Mouse (Mus musculus): ENCODE data around the gene Pde4d. TPM values are rescaled to one million over a fixed set of nuclear protein-coding genes. Genes with fewer than 3 reads are reported as not detected.

Gene Pde4d
- polyA plus RNA-seq, 1 experiment from 2014 or later, result 9.8 TPM

DNA sequence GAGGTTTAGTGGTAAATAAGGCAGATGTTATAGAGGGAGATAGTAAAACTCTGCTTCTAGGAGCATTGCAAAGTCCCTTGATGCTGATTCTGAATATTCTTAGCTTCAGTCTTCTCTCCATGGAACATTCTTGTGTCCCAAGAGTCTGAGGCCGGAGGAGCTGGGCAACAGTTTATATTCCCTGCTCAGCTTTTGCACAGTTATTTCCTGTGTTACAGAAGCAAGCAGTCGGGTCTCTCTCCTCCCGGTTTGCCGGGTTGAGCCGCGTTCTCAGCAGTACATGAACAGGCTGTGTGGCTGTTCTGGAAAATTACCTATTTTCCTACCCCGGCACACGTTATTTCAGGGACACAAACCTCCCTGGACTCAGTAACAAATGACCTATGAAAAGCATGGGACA lies 48.0 kb downstream of the Pde4d start:
- no peaks in the 10 kb centered on the region for H3K9me3 ChIP-seq
- H3K27ac ChIP-seq, result no peak overlapping the region
- 88% methylated on average over 8 of the region's 8 CpGs for WGBS
- H3K4me1 ChIP-seq, result peaks cover 3% of the 10 kb centered on the region; the same call in 1 of the 2 replicates
- no peak overlapping the region for H3K4me3 ChIP-seq
- DNase-seq (ENCODE audit: extremely low spot score, low spot score), result no peak
- H3K36me3 ChIP-seq (replicated peaks), result no peaks in the 10 kb centered on the region
- H3K27me3 ChIP-seq (ENCODE audit: poor library complexity, severe bottlenecking), result no peaks in the 10 kb centered on the region

DNA sequence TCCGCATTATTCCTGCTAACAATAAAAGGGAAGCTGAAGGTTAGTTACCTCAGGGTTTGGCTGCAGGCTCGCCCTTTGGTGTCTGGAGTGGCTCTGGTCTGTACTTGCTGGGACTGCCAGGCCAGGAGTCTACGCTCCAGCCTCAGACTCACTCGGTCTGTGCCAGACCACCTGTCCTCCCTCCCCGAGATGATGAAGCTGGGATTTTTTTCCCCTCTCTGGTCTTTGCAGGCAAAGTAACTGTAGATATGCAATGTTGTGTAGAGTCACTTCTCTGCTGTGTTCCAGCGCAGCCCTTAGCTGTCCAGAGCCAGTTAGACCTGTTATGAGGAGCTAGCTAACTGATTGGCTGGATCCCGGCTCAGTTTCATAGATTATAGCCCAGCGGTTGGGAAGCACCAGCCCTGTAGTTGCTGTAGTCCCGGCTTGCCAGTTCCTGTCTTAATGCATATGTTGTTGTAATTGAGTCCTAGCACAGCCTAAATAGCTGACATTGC lies 48.5 kb downstream of the Pde4d start:
- no peak overlapping the region for H3K27ac ChIP-seq
- no peak for DNase-seq (ENCODE audit: extremely low spot score, low spot score)
- H3K36me3 ChIP-seq (replicated peaks), result no peaks in the 10 kb centered on the region
- peaks cover 3% of the 10 kb centered on the region; the same call in 1 of the 2 replicates for H3K4me1 ChIP-seq
- H3K4me3 ChIP-seq, result no peak overlapping the region
- H3K27me3 ChIP-seq (ENCODE audit: poor library complexity, severe bottlenecking), result no peaks in the 10 kb centered on the region
- WGBS, result 88% methylated on average over 9 of the region's 9 CpGs
- H3K9me3 ChIP-seq, result no peaks in the 10 kb centered on the region

- WGBS, result 75% methylated on average over 9 of the region's 9 CpGs
- no peaks in the 10 kb centered on the region for H3K9me3 ChIP-seq
- no peaks in the 10 kb centered on the region for H3K36me3 ChIP-seq (replicated peaks)
- no peak overlapping the region for H3K4me3 ChIP-seq
- no peaks in the 10 kb centered on the region for H3K27me3 ChIP-seq (ENCODE audit: poor library complexity, severe bottlenecking)
- H3K27ac ChIP-seq, result no peak overlapping the region
- peaks cover 3% of the 10 kb centered on the region; the same call in 1 of the 2 replicates for H3K4me1 ChIP-seq
- DNase-seq (ENCODE audit: extremely low spot score, low spot score), result no peak
These were observed 49.1 kb downstream of the Pde4d start for GRCm38 (mm10) chr13:108498773-108499313.

DNA sequence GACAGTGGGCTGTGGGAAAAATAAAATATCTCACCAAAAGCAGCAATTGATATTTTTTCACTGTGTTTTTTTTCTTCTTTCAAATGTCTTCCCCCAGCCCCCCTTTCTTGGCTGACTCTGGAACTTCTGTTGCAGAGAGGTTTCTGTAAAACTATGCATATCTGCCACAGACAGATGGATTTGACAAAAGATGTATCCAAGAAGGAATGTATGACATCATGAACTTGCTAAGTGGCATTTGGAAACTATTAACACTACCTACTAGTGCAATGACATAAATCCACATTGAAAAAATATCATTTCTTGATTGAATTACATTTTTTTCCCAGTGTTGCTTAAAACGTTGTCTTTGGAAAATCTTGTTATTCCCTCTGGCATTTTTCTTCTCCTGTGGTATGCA lies 51.6 kb downstream of the Pde4d start:
- Histone ChIP-seq H3K9me3 (no peaks in the 10 kb centered on the region), H3K27ac (no peak overlapping the region), H3K36me3 (replicated peaks) (no peaks in the 10 kb centered on the region), H3K4me1 (peaks cover 3% of the 10 kb centered on the region; the same call in 1 of the 2 replicates), H3K4me3 (no peak overlapping the region), H3K27me3 (ENCODE audit: poor library complexity, severe bottlenecking) (no peaks in the 10 kb centered on the region)
- 55% methylated on average over 1 of the region's 1 CpGs for WGBS
- no peak for DNase-seq (ENCODE audit: extremely low spot score, low spot score)

DNA sequence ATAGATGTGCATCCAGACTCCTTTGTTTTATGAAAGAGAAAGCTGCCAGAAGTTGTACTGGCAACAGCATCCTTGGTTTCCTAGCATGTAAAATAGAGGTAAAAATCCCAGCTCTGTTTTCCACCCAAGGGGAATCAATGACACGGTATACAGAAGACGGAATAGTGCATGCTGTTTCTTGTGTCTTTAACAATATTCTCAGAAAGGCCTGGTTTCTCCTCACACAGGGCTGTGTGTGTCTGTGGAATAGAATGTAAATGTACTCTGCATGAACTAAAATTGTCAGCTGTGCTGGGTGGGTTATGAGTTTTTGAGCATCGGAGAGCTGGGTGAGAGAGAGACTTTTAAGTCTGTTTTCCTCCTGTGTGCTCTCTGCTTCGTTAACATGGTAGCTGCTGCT lies 74.8 kb downstream of the Pde4d start:
- Histone ChIP-seq H3K9me3 (no peaks in the 10 kb centered on the region), H3K27ac (no peak overlapping the region), H3K36me3 (replicated peaks) (no peaks in the 10 kb centered on the region), H3K4me1 (peaks cover 12% of the 10 kb centered on the region), H3K27me3 (ENCODE audit: poor library complexity, severe bottlenecking) (no peaks in the 10 kb centered on the region), H3K4me3 (no peak overlapping the region)
- WGBS, result 84% methylated on average over 4 of the region's 4 CpGs
- no peak for DNase-seq (ENCODE audit: extremely low spot score, low spot score)

- 91% methylated on average over 6 of the region's 6 CpGs for WGBS
- Histone ChIP-seq H3K36me3 (replicated peaks) (no peaks in the 10 kb centered on the region), H3K4me1 (peaks cover 12% of the 10 kb centered on the region), H3K9me3 (no peaks in the 10 kb centered on the region), H3K27ac (no peak overlapping the region), H3K27me3 (ENCODE audit: poor library complexity, severe bottlenecking) (no peaks in the 10 kb centered on the region), H3K4me3 (no peak overlapping the region)
- DNase-seq (ENCODE audit: extremely low spot score, low spot score), result no peak
These were observed 75.2 kb downstream of the Pde4d start for GRCm38 (mm10) chr13:108524969-108525368.

DNA sequence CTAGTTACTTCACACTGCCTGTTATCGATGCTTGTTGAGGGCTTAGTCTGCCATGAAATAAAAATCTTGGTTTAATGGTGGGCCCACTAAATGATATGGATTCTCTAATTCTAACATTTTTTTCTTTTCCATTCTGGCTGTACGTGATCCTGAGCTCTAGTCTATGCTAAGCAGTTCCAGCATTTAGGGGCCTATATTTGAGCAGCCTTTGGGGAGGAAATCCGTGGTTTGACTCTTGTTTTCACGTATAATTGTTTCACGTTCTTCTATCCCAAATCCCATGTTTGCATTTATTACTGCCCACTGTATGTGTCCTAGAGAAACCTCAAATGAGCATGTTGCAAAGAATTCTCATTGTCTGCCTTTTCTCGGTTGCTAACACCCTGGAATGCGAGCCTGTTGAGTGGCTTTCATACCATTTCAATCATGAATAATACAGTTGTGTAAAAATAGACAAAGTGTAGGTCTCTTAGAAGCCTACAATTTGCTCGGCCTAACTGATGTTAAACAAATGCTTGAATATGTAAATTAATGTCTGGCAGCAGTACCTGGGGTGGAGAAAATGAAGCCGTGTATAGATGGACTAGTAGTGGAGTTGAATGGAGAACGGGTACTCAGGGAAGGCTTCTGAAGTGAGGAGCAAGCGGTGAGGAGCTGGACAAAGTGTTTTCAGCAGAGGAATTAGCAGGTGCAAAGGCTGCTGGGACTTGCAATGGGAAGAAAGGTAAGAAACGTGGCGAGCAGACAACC lies 76.7 kb downstream of the Pde4d start:
- WGBS, result 81% methylated on average over 13 of the region's 13 CpGs
- Histone ChIP-seq H3K4me3 (no peak overlapping the region), H3K4me1 (peaks cover 12% of the 10 kb centered on the region), H3K27ac (no peak overlapping the region), H3K9me3 (no peaks in the 10 kb centered on the region), H3K27me3 (ENCODE audit: poor library complexity, severe bottlenecking) (no peaks in the 10 kb centered on the region), H3K36me3 (replicated peaks) (no peaks in the 10 kb centered on the region)
- no peak for DNase-seq (ENCODE audit: extremely low spot score, low spot score)

- Histone ChIP-seq H3K9me3 (no peaks in the 10 kb centered on the region), H3K4me3 (no peak overlapping the region), H3K27ac (no peak overlapping the region), H3K4me1 (peaks cover 12% of the 10 kb centered on the region), H3K27me3 (ENCODE audit: poor library complexity, severe bottlenecking) (no peaks in the 10 kb centered on the region), H3K36me3 (replicated peaks) (no peaks in the 10 kb centered on the region)
- DNase-seq (ENCODE audit: extremely low spot score, low spot score), result no peak
- 90% methylated on average over 7 of the region's 7 CpGs for WGBS
These were observed 77.5 kb downstream of the Pde4d start for GRCm38 (mm10) chr13:108527090-108527770.

DNA sequence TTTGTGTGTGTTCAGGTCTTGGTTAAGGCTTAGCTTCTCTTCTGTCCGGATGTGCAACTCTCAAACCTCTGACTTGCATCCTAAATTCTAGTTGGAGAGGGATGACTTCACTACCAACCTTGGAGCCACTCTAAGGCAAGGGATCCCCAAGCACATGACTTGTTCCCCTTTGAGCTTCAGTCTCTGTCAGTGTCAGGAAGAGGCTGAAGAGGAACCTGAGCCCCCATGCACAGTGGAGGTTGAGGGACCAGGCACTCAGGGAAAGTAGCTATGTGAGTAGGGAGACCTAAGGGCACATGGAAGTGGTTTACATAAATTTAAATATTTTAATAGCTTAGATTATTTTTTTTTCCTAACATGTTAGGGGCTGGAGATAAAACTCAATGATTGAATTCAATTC lies 78.6 kb downstream of the Pde4d start:
- Histone ChIP-seq H3K9me3 (no peaks in the 10 kb centered on the region), H3K27ac (no peak overlapping the region), H3K4me1 (peaks cover 12% of the 10 kb centered on the region), H3K36me3 (replicated peaks) (no peaks in the 10 kb centered on the region), H3K27me3 (ENCODE audit: poor library complexity, severe bottlenecking) (no peaks in the 10 kb centered on the region), H3K4me3 (no peak overlapping the region)
- 87% methylated on average over 1 of the region's 1 CpGs for WGBS
- no peak for DNase-seq (ENCODE audit: extremely low spot score, low spot score)

DNA sequence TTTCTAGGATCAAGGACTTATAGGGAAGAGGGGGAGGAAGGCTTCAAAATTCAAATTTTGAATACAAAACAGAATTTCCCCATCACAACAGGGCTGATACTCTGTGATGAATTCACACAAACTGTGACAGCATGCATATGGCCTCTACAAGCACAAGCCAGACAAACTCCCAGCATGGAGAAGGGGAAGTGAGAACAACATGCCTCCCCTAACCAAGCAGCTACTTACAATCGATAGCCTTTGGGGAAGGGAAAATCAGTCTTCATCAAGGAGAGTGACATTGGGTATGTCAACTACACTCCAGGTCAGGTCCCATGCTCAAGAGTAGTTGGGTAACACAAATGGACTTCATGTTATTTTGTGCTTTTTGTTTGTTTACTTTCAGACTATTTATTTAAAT lies 83.1 kb downstream of the Pde4d start:
- Histone ChIP-seq H3K27ac (no peak overlapping the region), H3K4me1 (no peaks in the 10 kb centered on the region), H3K36me3 (replicated peaks) (no peaks in the 10 kb centered on the region), H3K27me3 (ENCODE audit: poor library complexity, severe bottlenecking) (no peaks in the 10 kb centered on the region), H3K4me3 (no peak overlapping the region), H3K9me3 (no peaks in the 10 kb centered on the region)
- no peak for DNase-seq (ENCODE audit: extremely low spot score, low spot score)
- 97% methylated on average over 1 of the region's 1 CpGs for WGBS

DNA sequence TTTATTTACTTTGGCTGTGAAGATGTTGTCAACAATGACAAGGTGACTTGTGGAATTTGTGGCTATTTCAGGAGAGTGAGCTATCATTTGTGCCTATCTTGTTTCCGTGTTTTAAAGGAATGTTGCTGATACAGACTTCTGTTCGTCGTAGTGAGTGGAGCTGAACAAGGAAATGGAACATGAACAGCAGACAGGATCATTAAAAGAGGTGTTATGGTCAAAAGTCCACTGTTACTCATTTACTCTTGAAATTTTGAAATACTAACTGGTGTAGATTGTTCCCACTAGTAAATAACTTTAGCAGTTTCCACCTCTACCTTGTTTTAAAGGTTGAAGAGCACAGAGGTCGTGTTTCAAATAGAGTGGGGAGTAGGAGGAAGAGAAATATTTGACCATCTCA lies 86.7 kb downstream of the Pde4d start:
- H3K27me3 ChIP-seq (ENCODE audit: poor library complexity, severe bottlenecking), result no peaks in the 10 kb centered on the region
- H3K36me3 ChIP-seq (replicated peaks), result no peaks in the 10 kb centered on the region
- no peak overlapping the region for H3K27ac ChIP-seq
- H3K9me3 ChIP-seq, result no peaks in the 10 kb centered on the region
- DNase-seq (ENCODE audit: extremely low spot score, low spot score), result no peak
- WGBS, result 86% methylated on average over 4 of the region's 4 CpGs
- no peaks in the 10 kb centered on the region for H3K4me1 ChIP-seq
- H3K4me3 ChIP-seq, result no peak overlapping the region

DNA sequence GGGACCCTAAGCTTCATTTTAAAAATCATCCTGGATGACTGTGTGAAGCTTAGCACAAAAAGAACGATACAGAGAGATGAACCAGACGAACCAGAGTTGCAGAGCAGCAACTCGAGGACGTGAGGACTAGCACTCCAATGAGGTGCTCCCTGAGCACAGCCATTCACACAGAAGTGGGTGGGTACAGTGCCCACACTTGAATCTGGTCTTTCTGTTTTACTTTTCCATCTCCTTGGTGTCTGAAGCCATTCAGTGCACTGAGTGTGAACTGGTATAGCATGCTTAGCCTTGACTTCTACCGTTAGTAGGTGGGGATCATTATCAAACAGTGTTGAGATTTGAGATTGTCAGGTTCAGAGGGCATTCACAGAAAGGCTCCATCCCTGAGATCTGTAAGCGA lies 87.2 kb downstream of the Pde4d start:
- no peak for DNase-seq (ENCODE audit: extremely low spot score, low spot score)
- no peaks in the 10 kb centered on the region for H3K27me3 ChIP-seq (ENCODE audit: poor library complexity, severe bottlenecking)
- no peaks in the 10 kb centered on the region for H3K9me3 ChIP-seq
- 92% methylated on average over 6 of the region's 6 CpGs for WGBS
- no peaks in the 10 kb centered on the region for H3K36me3 ChIP-seq (replicated peaks)
- H3K27ac ChIP-seq, result no peak overlapping the region
- no peak overlapping the region for H3K4me3 ChIP-seq
- no peaks in the 10 kb centered on the region for H3K4me1 ChIP-seq

- WGBS, result 86% methylated on average over 1 of the region's 1 CpGs
- Histone ChIP-seq H3K27ac (no peak overlapping the region), H3K4me3 (no peak overlapping the region), H3K4me1 (no peaks in the 10 kb centered on the region), H3K36me3 (replicated peaks) (no peaks in the 10 kb centered on the region), H3K9me3 (no peaks in the 10 kb centered on the region), H3K27me3 (ENCODE audit: poor library complexity, severe bottlenecking) (no peaks in the 10 kb centered on the region)
- no peak for DNase-seq (ENCODE audit: extremely low spot score, low spot score)
These were observed 89.1 kb downstream of the Pde4d start for GRCm38 (mm10) chr13:108538760-108539369.

All from forebrain, embryonic 10.5 days (tissue).